Mouse (Mus musculus): Measurements from ENCODE around the gene Srp72.

GRCm38 (mm10) chr5:76964651-76965050 is 9.8 kb upstream of the Srp72 start:
- TF ChIP-seq CHD2 (IDR thresholded peaks at IDR 0.05; ENCODE audit: low read depth, low read length), result no peak
- no peak for TF ChIP-seq HCFC1 (IDR thresholded peaks at IDR 0.05; ENCODE audit: borderline replicate concordance, insufficient read depth, low read length)
- TF ChIP-seq ZNF384 (IDR thresholded peaks at IDR 0.05; ENCODE audit: low read depth, low read length), result no peak

Measured in ES-E14 (cell line).